Mouse (Mus musculus) gastrocnemius, postnatal 36 days (tissue): ENCODE data around the gene Phlpp1. TPM values are rescaled to one million over a fixed set of nuclear protein-coding genes. Genes with fewer than 3 reads are reported as not detected.

Experiments used
- DNase-seq, 2 experiments: peaks; one replicate each; pipeline ENCODE4 v3.0.0; 2022
- intact Hi-C: fragments of 180-260 bp; cut with DNase I; formaldehyde crosslinking; loops from one replicate; pipeline ENCODE4 v1.15.1; 2025
- total RNA-seq, 2 experiments: library from RNA; stranded (reverse); gene quantifications; 2 replicates each; pipeline ENCODE4 v1.2.3; 2021

Phlpp1 gene
- total RNA-seq, 2 experiments from 2014 or later: 6.3 to 6.9 TPM

DNA sequence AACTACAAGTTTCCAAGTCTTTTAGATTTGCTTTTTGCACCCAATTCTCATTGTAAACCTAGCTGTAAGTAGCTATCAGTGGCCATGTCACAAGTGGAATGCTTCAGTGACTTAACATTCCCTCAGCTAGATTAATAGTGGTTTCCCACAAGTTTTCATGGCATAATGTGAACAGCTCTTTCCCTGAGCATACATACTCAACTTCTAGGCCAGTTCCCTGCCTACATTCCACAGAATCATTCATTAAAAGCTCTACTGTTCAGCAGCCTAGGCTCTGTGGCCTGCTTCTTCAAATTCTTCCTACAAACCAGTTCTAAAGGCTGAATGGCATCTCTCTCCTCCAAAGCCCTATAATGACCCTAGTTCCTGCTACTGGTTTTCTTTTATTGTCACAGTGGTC lies 65.4 kb downstream of the Phlpp1 start:
- intact Hi-C loops: no loop called here
- DNase-seq: no peak

DNA sequence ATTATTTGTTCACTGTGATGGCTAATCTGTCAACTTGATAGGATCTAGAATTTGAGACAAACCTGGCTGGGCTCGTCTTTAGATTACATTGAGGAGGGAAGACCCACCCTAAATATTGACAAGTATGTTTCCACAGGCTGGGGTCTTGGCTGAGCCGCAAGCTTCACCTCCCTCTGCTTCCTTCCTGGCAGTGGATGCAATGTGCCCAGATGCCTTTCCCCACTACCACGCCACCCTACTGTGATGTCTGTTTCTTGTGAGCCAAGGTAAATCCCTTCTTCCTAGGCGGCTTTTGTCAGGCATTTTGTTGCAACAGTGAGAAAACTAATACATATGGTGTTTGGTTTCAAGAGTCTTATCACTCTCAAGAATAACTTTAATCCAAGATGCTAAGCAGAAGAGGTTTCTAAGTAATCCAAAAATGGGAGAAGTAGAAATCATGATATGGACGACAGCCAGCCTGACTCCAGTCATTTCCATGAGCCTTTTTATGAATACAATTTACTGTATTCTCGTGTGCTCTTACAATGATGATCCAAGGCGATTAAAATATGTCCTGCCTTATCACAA lies 68.6 kb downstream of the Phlpp1 start:
- intact Hi-C loops: no loop called here
- DNase-seq: no peak

DNA sequence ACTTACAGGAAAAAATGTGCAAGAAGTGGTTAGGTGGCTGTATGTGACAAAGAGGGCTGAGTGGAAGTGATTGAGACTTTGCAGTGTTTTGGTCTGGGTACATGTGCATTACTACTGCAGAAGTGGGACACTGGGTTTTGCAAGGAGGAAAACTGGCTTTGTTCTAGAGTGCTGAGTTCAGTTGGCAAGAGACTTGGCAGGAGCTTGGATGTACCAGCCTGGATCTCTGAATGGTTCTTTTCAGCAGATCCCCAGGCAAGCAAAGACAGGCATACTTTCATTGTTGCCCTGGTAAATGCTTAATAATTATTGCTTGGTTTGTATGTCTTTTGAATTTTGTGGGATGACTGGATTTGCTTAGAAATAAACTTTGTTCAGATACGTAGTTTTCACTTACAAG lies 69.5 kb downstream of the Phlpp1 start:
- no peak for DNase-seq
- intact Hi-C loops: no loop called here

DNA sequence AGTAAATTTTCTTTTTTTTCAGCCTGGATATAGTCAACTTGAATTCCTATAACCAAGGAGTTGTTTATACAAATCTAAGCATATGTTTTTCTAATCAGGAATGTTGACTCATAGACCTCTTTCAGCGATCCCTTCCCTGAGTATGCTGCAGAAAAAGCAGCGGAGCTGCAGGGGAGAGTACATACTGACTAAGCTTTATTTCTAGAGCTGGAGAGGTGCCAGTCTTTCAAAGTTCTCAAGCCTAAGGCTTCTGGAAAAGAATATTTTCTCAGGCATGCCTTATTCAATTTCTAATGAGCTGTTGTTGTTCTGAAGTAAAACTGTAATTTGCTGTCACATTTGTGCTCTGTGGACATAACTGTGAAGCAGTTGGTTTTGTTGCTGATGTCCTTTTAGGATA lies 70.6 kb downstream of the Phlpp1 start:
- DNase-seq: no peak
- intact Hi-C loops: no loop called here

DNA sequence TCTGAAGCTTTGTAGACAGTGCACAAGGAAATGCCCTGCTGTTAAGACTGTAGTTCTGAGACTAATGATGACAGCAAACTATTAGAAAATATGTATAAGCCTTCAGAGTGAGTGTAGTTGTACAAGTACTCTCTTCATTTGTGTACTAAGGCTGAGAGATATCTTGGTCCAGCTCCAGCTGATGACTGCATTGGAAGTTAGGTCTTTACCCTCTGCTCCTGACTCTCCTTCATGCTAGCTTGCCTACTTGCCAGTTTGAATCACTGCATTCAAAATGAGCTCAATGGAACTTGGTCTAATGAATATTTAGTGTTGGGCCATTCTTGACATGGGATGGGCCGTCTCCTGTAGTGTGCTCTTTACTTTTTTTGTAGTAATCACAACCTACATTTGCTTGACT lies 71.8 kb downstream of the Phlpp1 start:
- intact Hi-C loops: no loop called here
- no peak for DNase-seq

DNA sequence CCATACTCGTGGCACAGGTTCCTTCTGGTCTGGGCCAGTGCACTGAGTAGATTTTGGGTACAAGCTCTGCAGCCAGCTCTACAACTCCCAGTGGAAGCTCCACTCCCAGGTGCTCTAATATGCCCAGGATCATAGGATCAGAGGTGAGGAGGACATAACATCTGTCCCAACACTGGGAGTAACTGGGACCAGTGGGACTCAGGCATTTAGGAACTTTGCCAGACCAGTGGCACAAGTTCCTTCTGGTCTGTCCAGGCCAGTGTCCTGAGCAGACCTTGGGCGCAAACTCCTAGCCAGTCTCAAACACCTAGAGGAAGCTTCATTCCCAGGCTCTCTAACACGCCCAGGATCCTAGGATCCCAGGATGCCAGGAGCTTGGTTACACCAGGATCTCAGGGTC lies 72.7 kb downstream of the Phlpp1 start:
- DNase-seq: no peak
- intact Hi-C loops: no loop called here

DNA sequence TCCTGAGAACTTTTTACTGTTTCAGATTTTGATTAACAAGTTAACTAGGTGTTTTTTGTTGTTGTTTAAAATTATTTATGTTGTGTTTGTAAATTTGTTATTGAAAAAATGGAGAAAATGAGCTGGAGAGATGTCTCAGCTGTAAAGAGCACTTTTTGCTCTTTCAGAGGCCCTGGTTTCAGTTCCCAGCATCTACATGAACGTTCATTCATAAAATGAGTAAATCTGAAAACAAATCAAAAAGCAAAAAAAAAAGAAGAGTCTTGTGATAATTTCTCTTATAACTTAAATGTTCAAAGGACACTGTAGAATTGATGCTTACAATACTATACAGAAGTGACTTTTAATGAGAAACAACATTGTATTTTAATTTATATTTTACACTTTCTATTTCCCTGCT lies 82.5 kb downstream of the Phlpp1 start:
- intact Hi-C loops: no loop called here
- no peak for DNase-seq

DNA sequence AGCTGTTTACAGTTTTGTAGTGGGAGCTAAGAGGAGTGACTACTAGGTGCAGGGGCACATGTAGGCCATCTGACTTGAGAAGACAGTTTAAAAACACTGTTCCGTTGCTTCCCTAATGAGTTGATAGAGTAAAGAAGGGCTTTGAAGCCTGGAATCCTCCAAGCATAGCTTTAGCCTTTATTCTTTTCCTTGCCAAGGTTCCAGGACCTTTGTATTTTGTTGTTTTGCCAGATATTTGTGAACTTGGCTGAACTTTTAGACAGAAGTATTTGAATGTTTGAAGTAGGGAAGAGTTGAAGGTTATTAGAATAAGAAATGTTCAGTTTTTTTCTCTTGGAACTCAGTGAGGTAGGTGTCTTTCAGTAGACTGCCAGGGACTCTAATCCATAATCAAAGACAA lies 85.6 kb downstream of the Phlpp1 start:
- DNase-seq: no peak
- intact Hi-C loops: no loop called here

DNA sequence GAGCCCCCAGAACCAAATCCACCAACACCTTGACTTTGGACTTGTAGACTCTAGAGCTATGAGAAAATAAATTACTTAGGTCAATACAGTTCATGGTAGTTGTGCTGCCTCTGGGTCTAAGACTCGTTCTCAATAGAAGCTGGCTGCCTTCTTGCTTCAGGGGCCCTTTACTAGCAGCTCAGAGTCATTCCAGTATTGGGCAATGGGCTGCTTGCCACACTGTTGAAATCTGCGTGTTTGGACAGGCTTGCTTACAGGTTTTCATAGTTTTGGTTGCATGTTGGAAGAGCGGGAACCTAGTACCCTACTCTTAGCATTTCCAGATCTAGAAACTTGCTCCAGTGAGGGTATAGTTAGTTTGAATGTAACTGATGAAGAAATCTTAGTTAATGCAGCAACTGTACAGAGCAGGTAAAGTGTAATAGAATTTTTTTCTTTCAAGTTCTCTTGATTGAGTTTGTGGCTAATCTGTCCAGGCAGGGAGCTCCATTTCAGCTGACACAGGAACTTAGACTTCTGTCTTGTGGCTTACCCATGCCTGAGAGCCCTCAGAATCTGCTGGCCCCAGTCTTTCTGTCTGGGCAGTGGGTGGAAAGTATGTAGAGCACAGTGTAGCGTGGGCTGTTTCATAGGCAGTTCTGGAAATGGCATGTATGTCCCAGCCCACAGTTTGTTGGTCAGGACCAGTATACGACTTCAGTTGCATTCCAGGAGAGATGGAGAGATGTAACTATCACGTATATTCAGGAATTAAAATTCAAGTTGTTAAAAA lies 96.7 kb downstream of the Phlpp1 start:
- no peak for DNase-seq
- intact Hi-C loops: no loop called here

DNA sequence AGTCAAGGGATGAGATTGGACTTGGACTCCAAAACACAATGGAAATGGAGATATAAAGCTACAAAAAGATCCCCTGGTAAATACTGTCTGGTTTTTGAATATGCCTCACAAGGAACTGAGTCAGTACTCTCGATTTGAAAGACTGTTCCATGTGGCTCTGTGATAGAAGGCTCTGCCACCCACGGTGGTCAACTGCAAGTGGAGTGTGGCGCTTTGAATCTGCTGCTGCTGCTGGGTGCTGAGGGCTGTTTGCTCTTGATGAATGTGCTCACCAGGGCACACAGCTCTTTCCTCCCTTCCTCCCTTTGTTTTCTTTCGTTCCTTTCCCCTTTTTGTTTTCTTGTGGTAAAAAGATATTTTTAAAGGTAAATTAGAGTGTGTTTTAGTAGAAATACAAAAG lies 97.8 kb downstream of the Phlpp1 start:
- intact Hi-C loops: no loop called here
- no peak for DNase-seq

DNA sequence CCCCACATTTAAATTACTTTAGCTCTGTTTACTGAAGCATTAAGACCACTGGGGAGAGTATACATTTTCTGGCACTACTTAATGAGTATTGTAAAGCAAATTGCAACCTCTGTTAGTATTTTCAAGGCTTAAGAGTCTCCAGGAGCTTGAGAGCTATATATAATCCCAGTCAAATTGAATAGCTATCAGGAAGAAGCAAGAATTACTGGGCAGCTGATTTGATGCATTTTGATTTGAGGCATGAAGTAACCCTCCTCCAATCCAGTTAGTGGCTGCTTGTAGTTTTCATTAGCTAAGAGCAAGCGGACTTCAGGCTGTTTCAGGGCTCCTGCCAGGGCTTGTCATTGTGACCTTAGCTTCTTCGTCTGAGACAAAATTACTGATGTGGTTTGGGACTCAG lies 101.4 kb downstream of the Phlpp1 start:
- no peak for DNase-seq
- intact Hi-C loops: no loop called here

DNA sequence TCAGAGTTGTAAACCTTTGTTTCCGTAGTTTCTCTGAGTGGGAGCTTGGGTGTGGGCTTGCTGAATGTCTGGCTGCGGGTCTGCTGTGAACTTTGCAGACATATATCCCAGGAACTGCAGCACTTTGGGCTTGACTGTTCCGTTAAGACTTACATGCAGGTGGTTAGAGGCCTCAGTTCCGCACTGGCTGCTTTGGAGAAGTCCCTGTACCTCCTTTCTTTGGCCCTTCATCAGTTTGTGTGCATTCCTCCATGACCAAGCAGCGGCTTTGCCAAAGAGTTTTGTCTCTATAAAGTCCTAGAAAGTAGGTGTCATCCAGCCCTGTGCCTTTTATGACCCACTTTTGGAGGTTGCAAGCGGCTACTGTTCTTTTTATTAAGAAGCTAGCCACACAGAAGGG lies 102.2 kb downstream of the Phlpp1 start:
- no peak for DNase-seq
- intact Hi-C loops: no loop called here

DNA sequence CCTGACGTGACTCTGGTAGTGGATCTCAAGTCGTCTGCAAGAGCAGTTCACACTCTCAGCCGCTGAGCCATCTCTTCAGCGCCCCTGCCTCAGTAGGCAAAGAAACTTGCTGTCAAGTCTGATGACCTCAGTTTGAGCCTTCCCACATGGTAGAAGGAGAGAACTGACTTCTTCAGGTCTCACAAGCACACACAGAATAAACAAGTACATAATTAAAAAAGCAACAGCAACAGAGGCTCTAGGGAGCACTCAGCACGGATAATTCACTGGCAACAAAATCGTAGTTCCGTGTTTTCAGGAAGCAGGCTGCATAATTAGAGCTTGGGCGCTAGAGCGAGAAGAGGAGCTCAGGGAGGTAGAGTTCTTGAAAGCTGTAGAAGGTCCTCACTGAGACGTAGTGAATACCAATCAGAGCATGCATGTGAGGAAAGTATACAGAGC lies 103.0 kb downstream of the Phlpp1 start:
- no peak for DNase-seq
- intact Hi-C loops: no loop called here

DNA sequence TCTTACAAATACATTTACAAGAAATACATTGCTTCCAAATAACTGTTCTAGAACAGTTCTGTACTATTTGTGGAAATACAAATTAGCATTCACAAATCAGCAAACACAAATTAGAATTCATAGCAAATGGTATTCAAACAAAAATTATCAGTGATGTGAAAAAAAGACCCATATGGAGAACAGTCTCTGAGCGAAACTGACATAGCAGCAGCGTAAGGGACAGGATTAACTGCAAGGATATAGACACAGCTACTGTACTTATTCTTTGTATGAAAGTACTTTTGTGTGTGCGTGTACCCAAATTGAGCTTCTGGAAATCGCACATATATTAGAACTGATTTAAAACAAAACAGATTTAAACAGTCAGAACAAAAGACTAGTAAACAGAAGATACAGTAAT lies 103.6 kb downstream of the Phlpp1 start:
- intact Hi-C loops: no loop called here
- no peak for DNase-seq

DNA sequence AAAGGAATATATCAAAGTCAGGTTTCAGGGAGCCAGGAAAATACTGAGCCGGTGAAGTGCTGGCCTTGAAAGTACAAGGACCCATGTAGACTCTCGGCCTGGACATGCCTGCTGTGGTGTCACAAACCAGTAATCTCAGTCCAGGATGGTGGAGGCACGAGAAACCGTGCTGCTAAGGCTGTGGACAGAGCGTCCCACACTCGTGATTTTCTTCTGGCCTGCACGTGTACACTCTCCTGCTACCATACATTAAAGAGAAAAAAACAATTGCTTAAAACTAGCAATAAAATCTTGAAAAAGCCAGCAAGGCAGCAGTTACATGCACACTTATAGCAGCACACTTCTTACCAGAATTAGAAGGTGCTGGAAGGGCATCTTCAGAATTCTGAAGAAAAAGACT lies 104.2 kb downstream of the Phlpp1 start:
- no peak for DNase-seq
- intact Hi-C loops: no loop called here

DNA sequence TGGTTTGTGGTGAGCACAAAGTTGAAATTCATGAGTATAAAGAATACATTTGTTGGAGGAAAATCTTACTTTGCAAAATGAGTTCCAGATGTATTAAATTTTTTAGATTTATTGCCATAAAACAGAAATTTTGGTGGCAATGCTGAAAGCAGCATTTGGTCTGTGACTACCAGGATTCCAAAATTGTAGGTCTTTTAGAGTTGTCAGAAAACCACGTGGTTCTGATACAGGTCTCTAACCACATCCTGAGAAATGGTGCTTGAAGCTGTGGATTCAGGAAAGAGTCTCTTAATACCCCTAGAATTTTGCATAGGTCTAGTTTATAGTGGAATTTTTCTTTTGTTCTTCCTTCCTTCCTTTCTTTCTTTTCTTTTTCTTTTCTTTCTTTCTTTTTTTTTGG lies 105.3 kb downstream of the Phlpp1 start:
- DNase-seq: no peak
- intact Hi-C loops: no loop called here

DNA sequence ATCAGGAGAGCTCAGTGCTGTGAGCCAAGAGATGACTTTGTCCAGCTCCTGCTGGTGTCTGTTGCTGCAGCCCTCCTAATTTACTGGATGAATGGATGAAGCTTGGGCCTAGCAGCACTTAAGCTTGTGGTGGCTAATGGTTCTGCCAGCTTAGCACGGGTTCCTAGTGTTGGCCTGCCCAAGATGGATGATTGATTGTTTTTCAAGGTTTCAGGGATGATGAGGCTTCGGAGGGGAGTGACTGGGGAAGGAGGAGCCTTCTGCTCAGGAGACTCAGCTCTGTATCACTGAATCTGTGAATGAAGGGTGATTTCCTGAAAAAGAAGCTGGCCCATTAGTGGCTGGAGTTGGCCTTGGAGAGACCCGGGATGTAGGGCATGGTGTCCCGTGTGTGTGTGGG lies 105.7 kb downstream of the Phlpp1 start:
- intact Hi-C loops: no loop called here
- no peak for DNase-seq

DNA sequence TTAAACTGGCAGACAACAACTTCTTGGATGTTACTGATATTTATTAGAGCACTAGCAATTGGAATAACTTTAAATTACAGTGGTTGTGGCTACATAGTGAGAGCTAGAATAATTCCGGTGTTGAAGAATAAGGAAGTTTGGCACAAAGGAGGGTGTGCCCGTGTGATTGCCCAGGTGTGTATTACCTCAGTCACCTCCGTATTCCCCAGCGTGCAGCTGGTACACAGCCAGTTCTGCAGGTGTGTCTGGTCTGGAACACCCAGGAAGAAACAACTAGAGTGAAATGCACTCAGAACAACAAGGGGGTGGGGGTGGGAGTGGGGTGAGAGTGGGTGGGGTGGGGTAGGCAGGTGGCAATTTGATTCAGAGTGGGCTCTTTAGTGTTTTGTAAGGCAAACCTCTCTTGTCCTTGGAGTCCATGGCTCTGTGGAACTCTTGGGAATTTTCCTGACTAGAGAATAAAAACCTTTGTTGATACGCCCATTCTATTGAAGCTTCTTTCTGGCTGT lies 107.1 kb downstream of the Phlpp1 start:
- intact Hi-C loops: no loop called here
- DNase-seq: no peak

DNA sequence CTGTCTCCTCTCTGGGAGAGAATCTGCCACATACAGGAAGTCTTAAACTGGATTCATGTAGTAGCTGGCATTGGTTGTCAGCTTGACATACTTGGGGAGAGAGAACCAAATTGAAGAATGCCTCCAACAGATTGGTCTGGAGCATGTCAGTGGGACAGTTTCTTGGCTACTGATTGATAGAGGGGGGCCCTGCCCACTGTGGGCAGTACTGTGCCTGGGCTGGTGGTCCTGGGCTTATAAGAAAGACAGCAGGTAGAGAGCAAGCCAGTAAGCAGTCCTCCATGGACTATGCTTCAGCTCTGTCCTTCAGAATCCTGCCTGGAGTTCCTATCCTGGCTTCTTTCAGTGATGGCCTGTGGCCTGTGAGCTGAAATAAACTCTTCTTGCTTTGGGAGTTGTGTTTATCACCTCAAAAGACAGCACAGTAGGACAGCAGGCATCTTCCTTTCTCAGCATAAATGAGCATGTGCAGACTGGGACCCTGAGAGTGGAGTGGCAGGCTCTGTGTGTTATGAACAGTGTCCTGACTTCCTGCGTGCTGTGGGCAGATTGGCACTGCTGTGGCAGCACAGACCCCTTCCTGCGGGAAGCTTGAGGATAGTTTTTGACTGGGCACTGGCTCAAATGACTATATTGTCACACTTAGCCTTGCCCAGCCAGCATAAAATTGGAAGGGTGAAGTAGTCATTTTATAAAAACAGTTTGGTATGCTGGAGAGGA lies 108.0 kb downstream of the Phlpp1 start:
- no peak for DNase-seq
- intact Hi-C loops: no loop called here

DNA sequence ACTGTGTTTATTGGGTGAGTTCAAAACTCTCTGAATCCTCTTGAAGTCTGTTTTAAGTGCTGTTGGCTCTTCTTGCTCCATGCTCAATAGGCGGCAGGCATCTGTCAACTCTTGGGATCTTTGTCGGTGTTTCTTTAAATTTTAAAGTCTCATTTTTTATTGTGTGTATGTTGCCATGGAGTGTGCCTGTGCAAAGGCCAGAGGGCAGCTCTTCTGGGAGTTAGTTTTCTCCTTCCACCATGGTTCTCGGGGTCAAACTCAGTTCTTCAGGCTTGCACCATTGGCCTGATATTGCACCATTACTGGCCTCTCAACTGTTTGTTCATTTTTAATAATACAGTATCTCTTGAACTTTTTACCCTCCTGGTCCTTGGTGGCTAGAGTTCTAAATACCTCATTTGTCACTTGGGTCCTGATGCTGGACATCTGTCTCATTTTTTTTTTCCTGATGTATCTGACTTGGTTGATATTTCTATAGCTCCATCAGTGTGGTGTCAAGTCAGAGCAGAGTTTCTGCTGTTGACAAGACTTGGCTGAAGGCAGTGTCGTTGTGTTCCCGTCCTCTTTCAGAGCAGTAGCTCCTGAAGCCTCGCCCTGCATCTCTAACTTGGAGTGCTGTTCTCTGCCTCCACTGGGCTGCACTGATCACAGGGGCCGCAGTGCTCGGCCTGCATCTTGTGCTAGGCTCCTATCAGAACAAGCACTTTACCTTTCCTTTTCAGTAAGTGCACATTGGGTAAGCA lies 108.8 kb downstream of the Phlpp1 start:
- DNase-seq: no peak
- intact Hi-C loops: no loop called here

DNA sequence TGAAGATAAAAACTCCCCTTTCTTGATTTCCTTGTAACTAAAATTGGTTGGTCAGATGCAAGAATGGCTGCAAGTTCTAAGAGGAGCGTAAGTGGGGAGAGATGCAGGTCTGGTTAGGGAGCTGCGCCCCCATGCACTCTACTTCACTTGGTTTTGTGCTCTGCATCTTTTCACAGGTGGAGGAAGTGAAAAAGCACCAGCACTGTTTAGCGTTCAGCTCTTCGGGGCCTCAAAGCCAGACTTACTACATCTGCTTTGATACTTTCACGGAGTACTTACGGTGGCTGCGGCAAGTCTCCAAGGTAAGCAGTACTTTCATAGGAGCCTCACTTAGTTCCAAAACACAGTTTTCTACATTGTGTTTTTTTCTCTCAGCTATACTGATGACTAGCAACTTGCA lies 115.3 kb downstream of the Phlpp1 start:
- intact Hi-C loops: no loop called here
- no peak for DNase-seq
